Mouse (Mus musculus): Measurements from ENCODE around the gene Ncbp3. TPM values are rescaled to one million over a fixed set of nuclear protein-coding genes. Genes with fewer than 3 reads are reported as not detected.
"Not testable (repeated sequence)": the region's sequence is repeated elsewhere in the genome, so short reads cannot be mapped to it uniquely, and the experiment has no call there.

Ncbp3 gene
- polyA plus RNA-seq, 1 experiment from 2014 or later, result 10.9 TPM

- Histone ChIP-seq H3K4me3 (replicated peaks) (no peak overlapping the region), H3K27ac (replicated peaks) (no peak overlapping the region), H3K4me1 (peaks cover 15% of the 10 kb centered on the region), H3K9ac (no peak overlapping the region), H3K4me2 (replicated peaks) (no peak overlapping the region), H3K36me3 (0 out of 2 replicates have a peak, but pooled peaks cover 6% of the 10 kb centered on the region), H3K27me3 (no peaks in the 10 kb centered on the region), H3K9me3 (replicated peaks) (no peaks in the 10 kb centered on the region)
- ATAC-seq (ENCODE audit: insufficient number of reproducible peaks, low FRiP score, low TSS enrichment, low read depth), result no peak
- WGBS, result 52% methylated on average over 6 of the region's 6 CpGs
Observed at GRCm38 (mm10) chr11:73087700-73088480, 40.3 kb downstream of the Ncbp3 start.

GRCm38 (mm10) chr11:73090283-73090682 is 42.7 kb downstream of the Ncbp3 start, which contains the start of gene Itgae:
Gene Itgae, plus strand, starts transcription at chr11:73090583.
- Histone ChIP-seq H3K4me3 (replicated peaks) (no peak within 1 kb of the TSS), H3K36me3 (no peaks in the 10 kb centered on the region), H3K4me2 (replicated peaks) (no peak within 1 kb of the TSS), H3K27me3 (no peaks in the 10 kb centered on the region), H3K9ac (no peak within 1 kb of the TSS), H3K4me1 (peaks cover 6% of the 10 kb centered on the region), H3K27ac (replicated peaks) (no peak within 1 kb of the TSS), H3K9me3 (replicated peaks) (no peaks in the 10 kb centered on the region)
- 83% methylated on average over 4 of the region's 4 CpGs for WGBS
- ATAC-seq (ENCODE audit: insufficient number of reproducible peaks, low FRiP score, low TSS enrichment, low read depth), result no peak

- no peak overlapping the region for H3K9ac ChIP-seq
- no peak overlapping the region for H3K4me3 ChIP-seq (replicated peaks)
- WGBS, result 84% methylated on average over 2 of the region's 2 CpGs
- peaks cover 4% of the 10 kb centered on the region; the same call in 1 of the 2 replicates for H3K4me1 ChIP-seq
- H3K9me3 ChIP-seq (replicated peaks), result no peaks in the 10 kb centered on the region
- no peak overlapping the region for H3K27ac ChIP-seq (replicated peaks)
- no peaks in the 10 kb centered on the region for H3K36me3 ChIP-seq
- no peaks in the 10 kb centered on the region for H3K27me3 ChIP-seq
- no peak overlapping the region for H3K4me2 ChIP-seq (replicated peaks)
- no peak for ATAC-seq (ENCODE audit: insufficient number of reproducible peaks, low FRiP score, low TSS enrichment, low read depth)
Observed at GRCm38 (mm10) chr11:73090826-73091225, 43.2 kb downstream of the Ncbp3 start.

GRCm38 (mm10) chr11:73092057-73092456 is 44.5 kb downstream of the Ncbp3 start:
- Histone ChIP-seq H3K27ac (replicated peaks) (no peak overlapping the region), H3K9ac (no peak overlapping the region), H3K27me3 (no peaks in the 10 kb centered on the region), H3K4me1 (peaks cover 4% of the 10 kb centered on the region; the same call in 1 of the 2 replicates), H3K9me3 (replicated peaks) (no peaks in the 10 kb centered on the region), H3K4me3 (replicated peaks) (no peak overlapping the region), H3K36me3 (no peaks in the 10 kb centered on the region), H3K4me2 (replicated peaks) (no peak overlapping the region)
- ATAC-seq (ENCODE audit: insufficient number of reproducible peaks, low FRiP score, low TSS enrichment, low read depth), result no peak
- 75% methylated on average over 4 of the region's 4 CpGs for WGBS

DNA sequence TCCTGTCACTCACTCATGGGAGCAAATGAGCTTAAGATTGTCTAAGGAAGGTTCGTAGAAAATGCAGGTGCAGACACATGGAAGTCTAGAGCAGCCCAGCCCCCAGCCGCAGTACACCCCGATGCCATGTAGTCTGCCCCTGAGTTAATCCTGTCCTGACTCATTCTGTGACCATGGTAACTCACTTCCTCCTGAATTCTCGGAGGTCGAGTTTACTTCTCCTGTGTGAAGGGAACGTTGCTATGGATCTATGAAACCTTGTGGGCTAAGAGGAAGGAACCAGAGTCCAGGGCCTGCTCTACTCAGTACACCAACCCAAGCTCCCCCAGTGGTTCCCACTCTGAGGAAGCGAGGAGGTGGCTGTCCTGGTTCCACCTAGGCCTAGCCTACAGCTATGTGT is 45.3 kb downstream of the Ncbp3 start:
- Histone ChIP-seq H3K4me3 (replicated peaks) (no peak overlapping the region), H3K27ac (replicated peaks) (no peak overlapping the region), H3K4me2 (replicated peaks) (no peak overlapping the region)

DNA sequence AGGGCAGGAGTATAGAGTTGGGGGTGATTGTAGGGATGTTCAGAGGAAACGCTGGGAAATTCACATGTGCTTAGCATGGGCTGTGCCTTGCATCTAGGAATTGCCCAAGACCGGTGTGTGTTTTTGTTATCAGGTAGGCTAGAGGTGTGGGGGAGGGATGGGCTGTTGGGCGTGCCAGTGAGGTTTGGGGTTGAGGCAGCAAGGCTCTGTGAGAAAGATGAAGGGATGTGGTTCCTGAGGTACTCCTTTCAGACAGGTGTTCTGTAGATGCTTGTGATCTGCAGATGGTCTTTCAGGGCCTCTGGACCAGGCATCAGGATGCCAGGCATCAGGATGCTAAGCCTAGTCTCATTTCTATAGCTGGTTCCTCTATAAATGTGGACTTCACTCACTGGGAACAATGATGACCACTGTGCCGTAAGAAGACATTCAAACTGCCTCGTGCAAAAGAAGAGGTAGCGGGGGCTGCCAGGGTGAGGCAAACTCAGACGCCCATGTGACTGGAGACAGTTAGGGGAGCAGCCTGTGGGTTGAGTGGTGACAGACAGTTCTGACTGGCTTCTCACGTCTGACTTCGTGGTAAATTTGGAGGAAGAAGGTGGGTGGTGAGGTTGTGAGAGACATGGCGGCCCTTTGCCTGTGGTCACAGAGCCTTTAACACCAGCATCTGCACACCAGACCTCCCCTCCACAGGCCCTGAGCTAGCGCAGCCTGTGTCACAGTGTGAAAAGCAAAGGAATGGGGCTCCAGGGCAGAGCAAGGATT is 46.8 kb downstream of the Ncbp3 start:
- Histone ChIP-seq H3K27ac (replicated peaks) (no peak overlapping the region), H3K9ac (no peak overlapping the region), H3K36me3 (no peaks in the 10 kb centered on the region), H3K4me1 (no peaks in the 10 kb centered on the region), H3K4me3 (replicated peaks) (no peak overlapping the region), H3K4me2 (replicated peaks) (no peak overlapping the region), H3K9me3 (replicated peaks) (no peaks in the 10 kb centered on the region), H3K27me3 (no peaks in the 10 kb centered on the region)
- no peak for ATAC-seq (ENCODE audit: insufficient number of reproducible peaks, low FRiP score, low TSS enrichment, low read depth)
- 67% methylated on average over 11 of the region's 11 CpGs for WGBS

More for the DNA sequence above, 45.3 kb downstream of the Ncbp3 start:
- H3K36me3 ChIP-seq, result no peaks in the 10 kb centered on the region
- peaks cover 2% of the 10 kb centered on the region; the same call in 1 of the 2 replicates for H3K4me1 ChIP-seq
- no peak overlapping the region for H3K9ac ChIP-seq
- 66% methylated on average over 7 of the region's 7 CpGs for WGBS
- no peaks in the 10 kb centered on the region for H3K9me3 ChIP-seq (replicated peaks)
- H3K27me3 ChIP-seq, result no peaks in the 10 kb centered on the region
- ATAC-seq (ENCODE audit: insufficient number of reproducible peaks, low FRiP score, low TSS enrichment, low read depth), result no peak

DNA sequence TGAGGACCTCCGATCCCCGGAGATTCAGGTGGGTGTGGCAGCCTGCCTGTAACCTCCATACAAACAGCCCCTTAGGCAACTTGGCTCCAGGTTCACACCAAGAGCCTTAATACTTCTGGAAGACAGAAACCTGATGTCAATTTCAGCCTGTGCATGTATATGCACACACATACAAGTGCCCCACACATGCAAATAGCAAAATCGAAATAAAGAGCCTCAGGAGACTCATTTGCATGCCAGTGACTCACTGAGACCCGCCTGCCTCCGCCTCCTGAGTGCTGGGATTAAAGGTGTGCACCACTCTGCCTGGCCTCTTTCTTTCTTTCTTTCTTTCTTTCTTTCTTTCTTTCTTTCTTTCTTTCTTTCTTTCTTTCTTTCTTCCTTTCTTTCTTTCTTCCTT is 51.3 kb downstream of the Ncbp3 start:
- H3K4me3 ChIP-seq (replicated peaks), result no peak overlapping the region
- no peak for ATAC-seq (ENCODE audit: insufficient number of reproducible peaks, low FRiP score, low TSS enrichment, low read depth)
- H3K4me2 ChIP-seq (replicated peaks), result no peak overlapping the region
- WGBS, result 57% methylated on average over 5 of the region's 5 CpGs
- H3K27me3 ChIP-seq, result no peaks in the 10 kb centered on the region
- H3K27ac ChIP-seq (replicated peaks), result no peak overlapping the region
- H3K36me3 ChIP-seq, result no peaks in the 10 kb centered on the region
- H3K4me1 ChIP-seq, result no peaks in the 10 kb centered on the region
- no peaks in the 10 kb centered on the region for H3K9me3 ChIP-seq (replicated peaks)
- H3K9ac ChIP-seq, result no peak overlapping the region

DNA sequence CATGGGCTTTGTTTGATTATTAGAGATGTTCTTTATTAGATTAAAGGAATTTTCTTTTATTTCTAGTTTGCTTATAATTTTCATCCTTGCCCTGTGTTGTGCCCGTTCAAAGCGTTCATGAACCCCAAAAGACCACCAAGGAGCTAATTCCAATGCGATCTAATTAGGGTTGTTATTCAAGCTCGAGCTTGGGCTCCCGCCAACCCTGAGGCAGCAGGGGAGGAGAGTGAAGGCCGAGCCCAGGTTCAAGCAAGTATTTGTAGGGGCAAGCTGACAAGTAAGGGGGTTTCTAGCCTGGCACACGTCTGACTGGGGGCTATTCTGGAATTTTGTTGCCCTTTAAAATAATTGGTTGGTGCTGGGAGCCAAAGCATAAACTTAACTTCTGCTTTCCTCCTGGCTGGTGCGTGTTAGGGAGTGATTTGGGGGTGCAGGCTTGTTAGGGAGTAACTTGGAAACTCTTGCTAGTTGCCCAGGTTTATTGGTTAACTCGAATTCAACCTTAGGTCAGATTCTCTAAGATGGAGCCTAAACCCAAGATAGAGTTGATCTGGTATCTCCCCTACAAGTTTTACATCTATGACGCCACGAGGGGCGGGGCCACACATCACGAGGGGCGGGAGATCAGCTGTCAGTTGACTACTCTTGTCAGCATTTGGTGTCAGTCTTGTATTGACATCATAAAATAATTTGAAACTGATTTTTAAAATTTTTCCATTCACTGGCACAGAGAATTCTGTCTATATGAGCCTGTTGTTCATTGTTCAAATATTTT is 52.6 kb downstream of the Ncbp3 start:
- WGBS, result 57% methylated on average over 14 of the region's 14 CpGs
- H3K27me3 ChIP-seq, result no peaks in the 10 kb centered on the region
- ATAC-seq (ENCODE audit: insufficient number of reproducible peaks, low FRiP score, low TSS enrichment, low read depth), result no peak
- no peaks in the 10 kb centered on the region for H3K36me3 ChIP-seq
- no peak overlapping the region for H3K4me3 ChIP-seq (replicated peaks)
- H3K4me2 ChIP-seq (replicated peaks), result no peak overlapping the region
- H3K27ac ChIP-seq (replicated peaks), result no peak overlapping the region
- H3K4me1 ChIP-seq, result no peaks in the 10 kb centered on the region
- no peak overlapping the region for H3K9ac ChIP-seq
- no peaks in the 10 kb centered on the region for H3K9me3 ChIP-seq (replicated peaks)

DNA sequence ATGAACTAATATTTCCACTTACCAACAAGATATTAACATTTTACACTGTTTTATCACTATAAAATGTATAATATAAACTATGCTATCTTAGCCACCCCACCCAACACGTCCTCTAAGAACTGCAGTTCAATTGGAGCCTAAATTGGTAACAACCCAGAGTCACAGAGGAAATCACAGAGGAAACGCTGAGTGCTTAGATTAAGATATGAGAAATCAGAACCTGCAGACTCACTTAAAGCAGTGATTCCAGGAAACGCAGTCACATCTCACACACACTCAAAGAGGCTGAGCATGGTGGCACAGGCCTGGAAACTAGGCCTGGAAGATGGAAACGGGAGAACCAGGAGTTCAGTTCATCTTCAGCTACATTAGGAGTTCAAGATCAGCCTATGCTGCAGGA is 53.7 kb downstream of the Ncbp3 start:
- no peak for ATAC-seq (ENCODE audit: insufficient number of reproducible peaks, low FRiP score, low TSS enrichment, low read depth)

GRCm38 (mm10) chr11:73105246-73105645 is 57.7 kb downstream of the Ncbp3 start:
- Histone ChIP-seq H3K27ac (replicated peaks) (no peak overlapping the region), H3K9me3 (replicated peaks) (no peaks in the 10 kb centered on the region), H3K9ac (no peak overlapping the region), H3K4me3 (replicated peaks) (no peak overlapping the region), H3K4me2 (replicated peaks) (no peak overlapping the region), H3K36me3 (no peaks in the 10 kb centered on the region), H3K27me3 (no peaks in the 10 kb centered on the region), H3K4me1 (no peaks in the 10 kb centered on the region)
- no peak for ATAC-seq (ENCODE audit: insufficient number of reproducible peaks, low FRiP score, low TSS enrichment, low read depth)
- 46% methylated on average over 3 of the region's 3 CpGs for WGBS

More for the DNA sequence above, 53.7 kb downstream of the Ncbp3 start:
- Histone ChIP-seq H3K36me3 (no peaks in the 10 kb centered on the region), H3K4me2 (replicated peaks) (no peak overlapping the region), H3K9me3 (replicated peaks) (no peaks in the 10 kb centered on the region), H3K27ac (replicated peaks) (no peak overlapping the region), H3K27me3 (no peaks in the 10 kb centered on the region), H3K4me3 (replicated peaks) (no peak overlapping the region), H3K9ac (no peak overlapping the region), H3K4me1 (no peaks in the 10 kb centered on the region)
- WGBS, result 77% methylated on average over 4 of the region's 4 CpGs

- not testable (repeated sequence) for H3K27me3 ChIP-seq; H3K27ac ChIP-seq (replicated peaks); H3K9ac ChIP-seq; H3K4me3 ChIP-seq (replicated peaks); H3K9me3 ChIP-seq (replicated peaks); H3K4me2 ChIP-seq (replicated peaks); H3K4me1 ChIP-seq; H3K36me3 ChIP-seq; ATAC-seq (ENCODE audit: insufficient number of reproducible peaks, low FRiP score, low TSS enrichment, low read depth)
- 43% methylated on average over 3 of the region's 3 CpGs for WGBS
Observed at GRCm38 (mm10) chr11:73107358-73107757, 59.8 kb downstream of the Ncbp3 start.

Measured in embryonic facial prominence, embryonic 15.5 days (tissue).